ENCODE assay signal across 19 mouse cellular contexts in genomic region chr17:56026881-56027280, GRCm38 (mm10). TPM values are rescaled to one million over a fixed set of nuclear protein-coding genes. Genes with fewer than 3 reads are reported as not detected.
DNase-seq lines count a peak whose midpoint lies in the region; ATAC-seq and TF ChIP-seq lines count a peak whose summit lies in the region.
"Had no signal": no experiment of that assay in that cellular context is flagged by ENCODE, and none has a peak within 500 bp of the region (broad histone marks: within the 10 kb centered on the region; RNA-seq: fewer than 3 reads in every experiment).

No protein-coding gene starts in this region.

- ATAC-seq in cerebellum, adult (ENCODE audit: insufficient number of reproducible peaks, low FRiP score, low TSS enrichment), result no peak
- no peak for ATAC-seq in heart, embryonic 15.5 days (replicated peaks; ENCODE audit: insufficient number of reproducible peaks, insufficient read depth, low FRiP score, low read depth)
- no peak for ATAC-seq in neural tube, embryonic 15.5 days (ENCODE audit: low FRiP score)
- ATAC-seq in forebrain, postnatal 0 days, result no peak
- ATAC-seq: CD4-positive, CD25-positive, alpha-beta regulatory T cell, adult 4 months; forebrain, embryonic 16.5 days; inflammation-experienced regulatory T-cells, adult 6 months had no signal

- H3K27me3 ChIP-seq in heart, embryonic 15.5 days, result no peaks in the 10 kb centered on the region
- no peaks in the 10 kb centered on the region for H3K27me3 ChIP-seq in neural tube, embryonic 15.5 days (replicated peaks)
- no peaks in the 10 kb centered on the region for H3K27me3 ChIP-seq in forebrain, postnatal 0 days (ENCODE audit: insufficient read depth, low read length)

- 0 out of 2 replicates have a peak overlapping the region, but pooled peaks have one; percentile 1 for H3K9ac ChIP-seq in heart, embryonic 15.5 days
- peak overlapping the region; percentile 5; the same call in 1 of the 2 replicates for H3K9ac ChIP-seq in neural tube, embryonic 15.5 days (replicated peaks)
- H3K9ac ChIP-seq in forebrain, postnatal 0 days, result no peak overlapping the region

- no peak overlapping the region for H3K4me2 ChIP-seq in heart, embryonic 15.5 days
- H3K4me2 ChIP-seq in neural tube, embryonic 15.5 days, result no peak overlapping the region
- no peak overlapping the region for H3K4me2 ChIP-seq in forebrain, postnatal 0 days (ENCODE audit: low read depth)

- H3K36me3 ChIP-seq in heart, embryonic 15.5 days, result peaks cover 4% of the 10 kb centered on the region; the same call in 1 of the 2 replicates
- H3K36me3 ChIP-seq in neural tube, embryonic 15.5 days, result peaks cover 10% of the 10 kb centered on the region; the same call in 1 of the 2 replicates
- peaks cover 3% of the 10 kb centered on the region; the same call in 1 of the 2 replicates for H3K36me3 ChIP-seq in forebrain, postnatal 0 days (ENCODE audit: insufficient read depth)

- no peak for TF ChIP-seq CTCF in forebrain, postnatal 0 days (IDR thresholded peaks at IDR 0.05; ENCODE audit: low read depth)

- intact Hi-C loops in heart, postnatal 14 days (cut with DNase I), result no loop called here

- H3K9me3 ChIP-seq in heart, embryonic 15.5 days (replicated peaks), result no peaks in the 10 kb centered on the region
- no peaks in the 10 kb centered on the region for H3K9me3 ChIP-seq in neural tube, embryonic 15.5 days (replicated peaks)
- H3K9me3 ChIP-seq in forebrain, postnatal 0 days (ENCODE audit: low read length), result no peaks in the 10 kb centered on the region
- H3K9me3 ChIP-seq: embryonic facial prominence, embryonic 10.5 days had no signal

- peak overlapping the region; percentile 39 for H3K27ac ChIP-seq in heart, embryonic 15.5 days
- H3K27ac ChIP-seq in neural tube, embryonic 15.5 days (replicated peaks), result no peak overlapping the region
- H3K27ac ChIP-seq in forebrain, postnatal 0 days (ENCODE audit: low read depth, low read length), result no peak overlapping the region
- H3K27ac ChIP-seq: embryonic facial prominence, embryonic 10.5 days had no signal

- peak; percentile 46 for DNase-seq in cerebellum, adult 9-10 months
- DNase-seq in heart, postnatal 14 days, result no peak
- no peak for DNase-seq in neural tube, embryonic 10.5 days (ENCODE audit: extremely low spot score, low spot score)
- DNase-seq in forebrain, postnatal 0 days, result no peak
- DNase-seq: cerebellum, postnatal 10 days; lung, adult 2 months; retina, postnatal 1 day; thymus, adult 2 months had no signal

- no peak overlapping the region for H3K4me3 ChIP-seq in heart, embryonic 15.5 days
- no peak overlapping the region for H3K4me3 ChIP-seq in neural tube, embryonic 15.5 days (replicated peaks)
- no peak overlapping the region for H3K4me3 ChIP-seq in forebrain, postnatal 0 days (ENCODE audit: low read depth, low read length)
- H3K4me3 ChIP-seq: embryonic facial prominence, embryonic 10.5 days had no signal

- peaks cover 81% of the 10 kb centered on the region for H3K4me1 ChIP-seq in heart, embryonic 15.5 days (replicated peaks)
- H3K4me1 ChIP-seq in neural tube, embryonic 15.5 days, result peaks cover 65% of the 10 kb centered on the region
- H3K4me1 ChIP-seq in forebrain, postnatal 0 days (ENCODE audit: insufficient read depth), result no peaks in the 10 kb centered on the region

- whole genome bisulfite sequencing in heart, embryonic 15.5 days, result 51% methylated on average over 1 of the region's 1 CpGs
- 80% methylated on average over 1 of the region's 1 CpGs for WGBS in neural tube, embryonic 15.5 days
- WGBS in forebrain, postnatal 0 days, result 60% methylated on average over 1 of the region's 1 CpGs

RNA-seq across cellular contexts. Expression of gene Sh3gl1, which starts 9.6 kb away (rescaled TPM):
- polyA plus RNA-seq in heart, embryonic 15.5 days (2015; fragmentation: Nextera tagmentation; extraction: Ambion mirVana), result 67.0 and 93.4 TPM in 2 replicates
- 10 to 100 TPM; 23.0 to 24.1 TPM for total RNA-seq in heart, postnatal 14 days (2021)
- 105 and 114 TPM in 2 replicates for polyA plus RNA-seq in neural tube, embryonic 15.5 days (2015; fragmentation: Nextera tagmentation; extraction: Ambion mirVana)
- total RNA-seq in forebrain, postnatal 0 days (2014; rRNA removed), result 65.1 and 74.5 TPM in 2 replicates
- 93.2 and 99.0 TPM in 2 replicates for polyA plus RNA-seq in forebrain, postnatal 0 days (2015; fragmentation: Nextera tagmentation; extraction: Ambion mirVana)

RNA-seq across cellular contexts. Expression of gene Chaf1a, which starts 13.4 kb away (rescaled TPM):
- 10.1 and 15.0 TPM in 2 replicates for polyA plus RNA-seq in heart, embryonic 15.5 days (2015; fragmentation: Nextera tagmentation; extraction: Ambion mirVana)
- 1 to 10 TPM; 2.6 to 3.4 TPM for total RNA-seq in heart, postnatal 14 days (2021)
- 4.0 and 10.1 TPM in 2 replicates for polyA plus RNA-seq in neural tube, embryonic 15.5 days (2015; fragmentation: Nextera tagmentation; extraction: Ambion mirVana)
- 4.7 and 5.9 TPM in 2 replicates for total RNA-seq in forebrain, postnatal 0 days (2014; rRNA removed)
- 4.5 and 4.6 TPM in 2 replicates for polyA plus RNA-seq in forebrain, postnatal 0 days (2015; fragmentation: Nextera tagmentation; extraction: Ambion mirVana)

RNA-seq across cellular contexts. Expression of gene Mpnd, which starts 21.4 kb away (rescaled TPM):
- polyA plus RNA-seq in heart, embryonic 15.5 days (2015; fragmentation: Nextera tagmentation; extraction: Ambion mirVana), result 61.1 and 81.1 TPM in 2 replicates
- 10 to 100 TPM; 44.1 to 49.9 TPM for total RNA-seq in heart, postnatal 14 days (2021)
- 121 and 130 TPM in 2 replicates for polyA plus RNA-seq in neural tube, embryonic 15.5 days (2015; fragmentation: Nextera tagmentation; extraction: Ambion mirVana)
- total RNA-seq in forebrain, postnatal 0 days (2014; rRNA removed), result 155 and 159 TPM in 2 replicates
- 99.0 and 110 TPM in 2 replicates for polyA plus RNA-seq in forebrain, postnatal 0 days (2015; fragmentation: Nextera tagmentation; extraction: Ambion mirVana)

RNA-seq across cellular contexts. Expression of gene Stap2, which starts 21.5 kb away (rescaled TPM):
- polyA plus RNA-seq in heart, embryonic 15.5 days (2015; fragmentation: Nextera tagmentation; extraction: Ambion mirVana), result 13.7 and 17.2 TPM in 2 replicates
- total RNA-seq in heart, postnatal 14 days (2021), result 10 to 100 TPM; 15.9 to 17.9 TPM
- polyA plus RNA-seq in neural tube, embryonic 15.5 days (2015; fragmentation: Nextera tagmentation; extraction: Ambion mirVana), result 7.3 and 11.5 TPM in 2 replicates
- 2.2 and 4.5 TPM in 2 replicates for total RNA-seq in forebrain, postnatal 0 days (2014; rRNA removed)
- 4.0 and 4.3 TPM in 2 replicates for polyA plus RNA-seq in forebrain, postnatal 0 days (2015; fragmentation: Nextera tagmentation; extraction: Ambion mirVana)

RNA-seq across cellular contexts. Expression of gene Fsd1, which starts 40.6 kb away (rescaled TPM):
- polyA plus RNA-seq in heart, embryonic 15.5 days (2015; fragmentation: Nextera tagmentation; extraction: Ambion mirVana), result 2.6 and 5.0 TPM in 2 replicates
- total RNA-seq in heart, postnatal 14 days (2021), result under 1 TPM in 1 of 2 experiments, not detected in 1; 0.74 TPM
- 189 and 228 TPM in 2 replicates for polyA plus RNA-seq in neural tube, embryonic 15.5 days (2015; fragmentation: Nextera tagmentation; extraction: Ambion mirVana)
- 106 and 113 TPM in 2 replicates for total RNA-seq in forebrain, postnatal 0 days (2014; rRNA removed)
- 162 and 169 TPM in 2 replicates for polyA plus RNA-seq in forebrain, postnatal 0 days (2015; fragmentation: Nextera tagmentation; extraction: Ambion mirVana)
- total RNA-seq: gastrocnemius, adult 8-10 months; liver, adult 2 months; MEL; neutrophil, adult 5-6 weeks had no signal
- polyA plus RNA-seq: liver, adult 2 months had no signal
